Mouse (Mus musculus): Measurements from ENCODE around the gene Gtf2h4.

The Gtf2h4 gene

GRCm38 (mm10) chr17:35673416-35674035 lies at the start of gene Gtf2h4:
Gtf2h4 (minus strand) TSS chr17:35673739.
- DNase-seq: peak; percentile 95

GRCm38 (mm10) chr17:35721676-35722075 lies 48.1 kb upstream of the Gtf2h4 start:
- peak; percentile 73 for DNase-seq

- peak; percentile 62 for DNase-seq
Observed at GRCm38 (mm10) chr17:35720340-35720727, 46.8 kb upstream of the Gtf2h4 start.

GRCm38 (mm10) chr17:35719616-35720339 lies 46.2 kb upstream of the Gtf2h4 start:
- no peak for DNase-seq

- no peak for DNase-seq
Observed at GRCm38 (mm10) chr17:35717080-35717479, 43.5 kb upstream of the Gtf2h4 start.

GRCm38 (mm10) chr17:35716114-35716513 lies 42.6 kb upstream of the Gtf2h4 start:
- DNase-seq: peak; percentile 76

GRCm38 (mm10) chr17:35710705-35711347 lies 37.3 kb upstream of the Gtf2h4 start:
- peak; percentile 88 for DNase-seq

- DNase-seq: no peak
Observed at GRCm38 (mm10) chr17:35708611-35709010, 35.1 kb upstream of the Gtf2h4 start.

GRCm38 (mm10) chr17:35707929-35708328 lies 34.4 kb upstream of the Gtf2h4 start:
- DNase-seq: peak; percentile 60

GRCm38 (mm10) chr17:35705836-35706235 lies 32.3 kb upstream of the Gtf2h4 start:
- peak; percentile 60 for DNase-seq

GRCm38 (mm10) chr17:35704621-35705464 lies 31.3 kb upstream of the Gtf2h4 start, which contains the start of gene Ddr1:
Ddr1 (minus strand) TSS chr17:35704621.
- DNase-seq: peak; percentile 79

- peak; percentile 66 for DNase-seq
Observed at GRCm38 (mm10) chr17:35703751-35704271, 30.3 kb upstream of the Gtf2h4 start.

GRCm38 (mm10) chr17:35703065-35703464 lies 29.5 kb upstream of the Gtf2h4 start:
- DNase-seq: no peak

GRCm38 (mm10) chr17:35702605-35703004 lies 29.1 kb upstream of the Gtf2h4 start:
- DNase-seq: no peak

- DNase-seq: peak; percentile 89
Observed at GRCm38 (mm10) chr17:35701978-35702461, 28.5 kb upstream of the Gtf2h4 start.

GRCm38 (mm10) chr17:35701203-35701977 lies 27.9 kb upstream of the Gtf2h4 start:
- peak; percentile 41 for DNase-seq

GRCm38 (mm10) chr17:35700371-35700961 lies 26.9 kb upstream of the Gtf2h4 start:
- DNase-seq: peak; percentile 91

- peak; percentile 90 for DNase-seq
Observed at GRCm38 (mm10) chr17:35699919-35700318, 26.4 kb upstream of the Gtf2h4 start.

GRCm38 (mm10) chr17:35698501-35698883 lies 25.0 kb upstream of the Gtf2h4 start:
- DNase-seq: no peak

- DNase-seq: peak; percentile 34
Observed at GRCm38 (mm10) chr17:35697759-35698500, 24.4 kb upstream of the Gtf2h4 start.

- no peak for DNase-seq
Observed at GRCm38 (mm10) chr17:35697429-35697758, 23.9 kb upstream of the Gtf2h4 start.
